Mouse (Mus musculus) bone marrow macrophage, adult 2 months (primary cell): ENCODE data around the gene Tma16.

ENCODE experiments used
- CTCF ChIP-seq: IDR thresholded peaks from 2 replicates; pipeline ENCODE4 v1.5.1; 2012; ENCODE audit warnings: low read depth, mild to moderate bottlenecking, low read length, moderate library complexity
- POLR2A ChIP-seq: IDR thresholded peaks from 2 replicates; pipeline ENCODE4 v1.6.1; 2012; ENCODE audit warnings: mild to moderate bottlenecking, low read depth, low read length, borderline replicate concordance

DNA sequence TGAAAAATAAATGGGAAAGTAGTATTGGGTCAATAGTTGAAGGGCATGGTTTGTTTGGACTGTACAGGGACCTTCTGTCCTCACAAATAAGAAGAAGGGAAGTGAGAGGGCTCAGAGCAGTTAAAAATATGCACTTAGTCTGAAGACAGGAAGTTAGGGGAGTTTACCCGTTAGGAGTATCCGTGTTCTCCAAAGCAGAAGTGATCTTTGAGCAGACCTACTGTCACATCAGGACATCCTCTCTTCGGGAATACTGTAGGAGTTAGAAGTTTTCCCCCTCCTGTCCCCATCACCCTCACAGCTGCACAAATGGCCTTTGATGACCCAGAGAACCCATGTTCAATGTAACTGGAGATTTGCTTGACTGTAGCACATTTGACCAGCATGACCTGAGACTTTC is 48.4 kb downstream of the Tma16 start:
- TF ChIP-seq POLR2A (no peak), CTCF (no peak)
